Mouse (Mus musculus) forebrain, embryonic 16.5 days (tissue): Measurements from ENCODE around the gene Pml. TPM values are rescaled to one million over a fixed set of nuclear protein-coding genes. Genes with fewer than 3 reads are reported as not detected.
A peak's percentile ranks its signal among the peaks of the same experiment; 100 is the strongest.

Experiments
- ATAC-seq: fragments of 200-750 bp; cut with Nextera tagmentation; 2 replicates; pipeline ENCODE4 v1.8.0; 2017; ENCODE audit warnings: mild to moderate bottlenecking, moderate library complexity
- H3K27ac ChIP-seq: fragments of 300-500 bp; sonication (generic); 2 replicates; pipeline ENCODE4 v1.5.1; 2014; ENCODE audit warnings: low read length, control low read depth
- H3K27me3 ChIP-seq: fragments of 300-500 bp; sonication (generic); replicated peaks from 2 replicates; pipeline ENCODE4 v1.6.1; 2014; ENCODE audit warnings: low read length; ENCODE audit not compliant: control insufficient read depth, insufficient read depth
- H3K36me3 ChIP-seq: fragments of 300-500 bp; sonication (generic); 2 replicates; pipeline ENCODE4 v1.6.1; 2014; ENCODE audit not compliant: control insufficient read depth, insufficient read depth
- H3K4me1 ChIP-seq: fragments of 300-500 bp; sonication (generic); replicated peaks from 2 replicates; pipeline ENCODE4 v1.6.1; 2014; ENCODE audit warnings: low read length; ENCODE audit not compliant: control insufficient read depth, insufficient read depth
- H3K4me2 ChIP-seq: fragments of 300-500 bp; sonication (generic); 2 replicates; pipeline ENCODE4 v1.6.1; 2014; ENCODE audit warnings: mild to moderate bottlenecking, low read length, control low read depth
- H3K4me3 ChIP-seq: fragments of 300-500 bp; sonication (generic); replicated peaks from 2 replicates; pipeline ENCODE4 v1.5.1; 2014; ENCODE audit warnings: mild to moderate bottlenecking, low read length, control low read depth
- H3K9ac ChIP-seq: fragments of 300-500 bp; sonication (generic); replicated peaks from 2 replicates; pipeline ENCODE4 v1.6.1; 2014; ENCODE audit warnings: low read depth, low read length, control low read depth
- H3K9me3 ChIP-seq: fragments of 300-500 bp; sonication (generic); 2 replicates; pipeline ENCODE4 v1.6.1; 2016; ENCODE audit warnings: low read length; ENCODE audit not compliant: control insufficient read depth
- WGBS: fragments of 180-500 bp; shearing (Covaris S2); extraction: QIAGEN DNeasy Blood & Tissue Kit; methylation state at CpG from one replicate; pipeline ENCODE4 v1.1.7; 2014; 5-methylcytosine and 5-hydroxymethylcytosine counted together
- polyA plus RNA-seq: library from polyadenylated mRNA; unstranded; fragments of >200 nt; fragmentation: Nextera tagmentation; extraction: Ambion mirVana; gene quantifications from 2 replicates; pipeline ENCODE4 v1.2.1, GENCODE M21; 2015

The Pml gene
- polyA plus RNA-seq, 1 experiment from 2014 or later: 7.4 TPM

- peak overlapping the region; percentile 76 for H3K9ac ChIP-seq
- WGBS: 10% methylated on average over 11 of the region's 11 CpGs
- no peaks in the 10 kb centered on the region for H3K9me3 ChIP-seq
- peak overlapping the region; percentile 63 for H3K4me3 ChIP-seq
- peak overlapping the region; percentile 98 for H3K27ac ChIP-seq
- peaks cover 21% of the 10 kb centered on the region for H3K27me3 ChIP-seq
- peak overlapping the region; percentile 81 for H3K4me2 ChIP-seq
- no peaks in the 10 kb centered on the region; the same call in 1 of the 2 replicates for H3K36me3 ChIP-seq
- peaks cover 70% of the 10 kb centered on the region for H3K4me1 ChIP-seq
- ATAC-seq: no peak
Measured at GRCm38 (mm10) chr9:58200270-58201090, 49.1 kb downstream of the Pml start.

GRCm38 (mm10) chr9:58199381-58200269 is 50.0 kb downstream of the Pml start:
- H3K9me3 ChIP-seq: no peaks in the 10 kb centered on the region
- H3K4me2 ChIP-seq: peak overlapping the region; percentile 81
- ATAC-seq: no peak
- peak overlapping the region; percentile 63 for H3K4me3 ChIP-seq
- peak overlapping the region; percentile 76 for H3K9ac ChIP-seq
- peaks cover 21% of the 10 kb centered on the region for H3K27me3 ChIP-seq
- WGBS: 3% methylated on average over 41 of the region's 41 CpGs
- H3K36me3 ChIP-seq: no peaks in the 10 kb centered on the region; the same call in 1 of the 2 replicates
- H3K4me1 ChIP-seq: peaks cover 71% of the 10 kb centered on the region
- peak overlapping the region; percentile 98 for H3K27ac ChIP-seq

GRCm38 (mm10) chr9:58198801-58199371 is 50.7 kb downstream of the Pml start:
- peaks cover 75% of the 10 kb centered on the region for H3K4me1 ChIP-seq
- no peak for ATAC-seq
- peak overlapping the region; percentile 81 for H3K4me2 ChIP-seq
- peak overlapping the region; percentile 98 for H3K27ac ChIP-seq
- H3K4me3 ChIP-seq: peak overlapping the region; percentile 63
- no peaks in the 10 kb centered on the region for H3K9me3 ChIP-seq
- H3K36me3 ChIP-seq: no peaks in the 10 kb centered on the region; the same call in 1 of the 2 replicates
- peak overlapping the region; percentile 76 for H3K9ac ChIP-seq
- H3K27me3 ChIP-seq: peaks cover 21% of the 10 kb centered on the region
- 4% methylated on average over 38 of the region's 38 CpGs for WGBS

GRCm38 (mm10) chr9:58197781-58198701 is 51.5 kb downstream of the Pml start:
- WGBS: 3% methylated on average over 58 of the region's 58 CpGs
- ATAC-seq: no peak
- peaks cover 67% of the 10 kb centered on the region for H3K4me1 ChIP-seq

GRCm38 (mm10) chr9:58196610-58197567 is 52.7 kb downstream of the Pml start:
- Histone ChIP-seq H3K4me2 (peak overlapping the region; percentile 81), H3K4me3 (peak overlapping the region; percentile 63), H3K9me3 (no peaks in the 10 kb centered on the region), H3K4me1 (peaks cover 57% of the 10 kb centered on the region), H3K27me3 (peaks cover 21% of the 10 kb centered on the region), H3K27ac (peak overlapping the region; percentile 98), H3K36me3 (no peaks in the 10 kb centered on the region; the same call in 1 of the 2 replicates), H3K9ac (peak overlapping the region; percentile 76)
- ATAC-seq: no peak
- WGBS: 7% methylated on average over 46 of the region's 46 CpGs

More at GRCm38 (mm10) chr9:58197781-58198701, 51.5 kb downstream of the Pml start:
- peak overlapping the region; percentile 81 for H3K4me2 ChIP-seq
- H3K4me3 ChIP-seq: peak overlapping the region; percentile 63
- H3K27me3 ChIP-seq: peaks cover 21% of the 10 kb centered on the region
- peak overlapping the region; percentile 98 for H3K27ac ChIP-seq
- no peaks in the 10 kb centered on the region; the same call in 1 of the 2 replicates for H3K36me3 ChIP-seq
- peak overlapping the region; percentile 76 for H3K9ac ChIP-seq
- H3K9me3 ChIP-seq: no peaks in the 10 kb centered on the region

- H3K4me1 ChIP-seq: peaks cover 49% of the 10 kb centered on the region
- peak overlapping the region; percentile 98 for H3K27ac ChIP-seq
- H3K9me3 ChIP-seq: no peaks in the 10 kb centered on the region
- H3K36me3 ChIP-seq: no peaks in the 10 kb centered on the region; the same call in 1 of the 2 replicates
- no peak for ATAC-seq
- peak overlapping the region; percentile 76 for H3K9ac ChIP-seq
- WGBS: 10% methylated on average over 14 of the region's 14 CpGs
- H3K27me3 ChIP-seq: peaks cover 18% of the 10 kb centered on the region
- H3K4me3 ChIP-seq: peak overlapping the region; percentile 63
- H3K4me2 ChIP-seq: peak overlapping the region; percentile 81
Measured at GRCm38 (mm10) chr9:58196141-58196540, 53.4 kb downstream of the Pml start.

GRCm38 (mm10) chr9:58195671-58196070 is 53.9 kb downstream of the Pml start:
- peak overlapping the region; percentile 76 for H3K9ac ChIP-seq
- peak overlapping the region; percentile 81 for H3K4me2 ChIP-seq
- H3K9me3 ChIP-seq: no peaks in the 10 kb centered on the region
- peak overlapping the region; percentile 63 for H3K4me3 ChIP-seq
- ATAC-seq: no peak
- H3K4me1 ChIP-seq: peaks cover 47% of the 10 kb centered on the region
- no peaks in the 10 kb centered on the region; the same call in 1 of the 2 replicates for H3K36me3 ChIP-seq
- WGBS: 7% methylated on average over 1 of the region's 1 CpGs
- peak overlapping the region; percentile 98 for H3K27ac ChIP-seq
- peaks cover 16% of the 10 kb centered on the region; the same call in 1 of the 2 replicates for H3K27me3 ChIP-seq
